Mouse (Mus musculus) kidney, adult 9 months (tissue): Measurements from ENCODE around the gene Gm10058.
"Not testable (repeated sequence)": the region's sequence is repeated elsewhere in the genome, so short reads cannot be mapped to it uniquely, and the experiment has no call there.

Experiments
- DNase-seq: peaks from one replicate; pipeline ENCODE4 v3.0.0; 2022

Gene Gm10058

DNA sequence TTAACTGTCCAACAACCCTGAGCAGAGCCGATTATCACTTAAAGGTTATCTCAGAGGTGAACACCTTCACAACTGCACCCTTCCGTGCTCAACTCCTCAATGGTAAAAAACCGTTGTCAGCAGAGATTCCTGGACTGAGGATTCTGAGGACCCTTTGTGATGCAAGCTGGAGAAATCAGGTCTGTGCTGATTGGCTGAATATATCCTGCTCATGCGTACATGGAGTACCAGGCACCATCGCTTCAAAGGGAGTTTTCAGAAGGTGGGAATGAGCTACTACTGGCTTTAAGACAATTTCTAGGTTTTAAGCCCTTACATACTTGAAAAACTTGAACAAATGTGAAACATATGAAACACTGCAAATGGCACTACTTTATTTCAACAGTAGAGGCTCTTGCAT lies at the start of gene Gm10058:
Gene Gm10058 (minus strand): TSS at position 101 of the 400 bp plus-strand sequence.
- DNase-seq = not testable (repeated sequence)
